10 mouse cellular contexts compared by ENCODE assay signal in genomic region chr15:20967463-20967862, GRCm38 (mm10).
"Had no signal": no experiment of that assay in that cellular context is flagged by ENCODE, and none has a peak within 500 bp of the region (broad histone marks: within the 10 kb centered on the region; RNA-seq: fewer than 3 reads in every experiment).

No protein-coding gene starts in this region.

- H3K27ac ChIP-seq: kidney, embryonic 15.5 days; liver, embryonic 15.5 days had no signal

- H3K36me3 ChIP-seq: kidney, embryonic 15.5 days; liver, embryonic 15.5 days had no signal

- H3K4me2 ChIP-seq: kidney, embryonic 15.5 days; liver, embryonic 11.5 days; liver, embryonic 15.5 days had no signal

- H3K4me3 ChIP-seq: kidney, embryonic 15.5 days; liver, embryonic 15.5 days had no signal

- ATAC-seq: lung, postnatal 0 days had no signal

- H3K27me3 ChIP-seq: kidney, embryonic 15.5 days; liver, embryonic 15.5 days had no signal

- H3K9ac ChIP-seq: kidney, embryonic 15.5 days; liver, embryonic 15.5 days had no signal

- H3K9me3 ChIP-seq: kidney, embryonic 15.5 days; liver, embryonic 15.5 days had no signal

- DNase-seq: kidney, adult 2 months; kidney, postnatal 14 days; lung, adult 2 months; lung, postnatal 36 days; thymus, adult 18-20 months; thymus, postnatal 14 days had no signal

- H3K4me1 ChIP-seq: kidney, embryonic 15.5 days; liver, embryonic 15.5 days had no signal
